Mouse (Mus musculus): Measurements from ENCODE around the gene Tchp.

Gene Tchp

GRCm38 (mm10) chr5:114738707-114739241, 31.2 kb downstream of the Tchp start:
- DNase-seq (ENCODE audit: low spot score): no peak

- DNase-seq (ENCODE audit: low spot score): no peak
Observed at GRCm38 (mm10) chr5:114740595-114740994, 33.0 kb downstream of the Tchp start.

- no peak for DNase-seq (ENCODE audit: low spot score)
Observed at GRCm38 (mm10) chr5:114742572-114742971, 35.0 kb downstream of the Tchp start.

- DNase-seq (ENCODE audit: low spot score): no peak
Observed at GRCm38 (mm10) chr5:114742998-114743696, 35.6 kb downstream of the Tchp start.

- no peak for DNase-seq (ENCODE audit: low spot score)
Observed at GRCm38 (mm10) chr5:114743697-114744090, 36.1 kb downstream of the Tchp start.

- no peak for DNase-seq (ENCODE audit: low spot score)
Observed at GRCm38 (mm10) chr5:114745581-114745980, 38.0 kb downstream of the Tchp start.

GRCm38 (mm10) chr5:114746886-114747285, 39.3 kb downstream of the Tchp start:
- no peak for DNase-seq (ENCODE audit: low spot score)

- no peak for DNase-seq (ENCODE audit: low spot score)
Observed at GRCm38 (mm10) chr5:114747521-114747920, 40.0 kb downstream of the Tchp start.

GRCm38 (mm10) chr5:114750325-114750724, 42.8 kb downstream of the Tchp start:
- DNase-seq (ENCODE audit: low spot score): no peak

- DNase-seq (ENCODE audit: low spot score): no peak
Observed at GRCm38 (mm10) chr5:114752397-114752796, 44.8 kb downstream of the Tchp start.

GRCm38 (mm10) chr5:114753384-114753783, 45.8 kb downstream of the Tchp start:
- no peak for DNase-seq (ENCODE audit: low spot score)

GRCm38 (mm10) chr5:114759536-114760090, 52.1 kb downstream of the Tchp start:
- DNase-seq (ENCODE audit: low spot score): no peak

- DNase-seq (ENCODE audit: low spot score): no peak
Observed at GRCm38 (mm10) chr5:114761980-114762379, 54.4 kb downstream of the Tchp start.

- no peak for DNase-seq (ENCODE audit: low spot score)
Observed at GRCm38 (mm10) chr5:114764812-114765735, 57.5 kb downstream of the Tchp start.

- DNase-seq (ENCODE audit: low spot score): no peak
Observed at GRCm38 (mm10) chr5:114766686-114767085, 59.1 kb downstream of the Tchp start.

- no peak for DNase-seq (ENCODE audit: low spot score)
Observed at GRCm38 (mm10) chr5:114767185-114767584, 59.6 kb downstream of the Tchp start.

GRCm38 (mm10) chr5:114769786-114770185, 62.2 kb downstream of the Tchp start:
- no peak for DNase-seq (ENCODE audit: low spot score)

- DNase-seq (ENCODE audit: low spot score): no peak
Observed at GRCm38 (mm10) chr5:114771796-114772195, 64.2 kb downstream of the Tchp start.

All from embryo, embryonic 10 days (tissue).